Mouse (Mus musculus): ENCODE data around the gene Spata25. TPM values are rescaled to one million over a fixed set of nuclear protein-coding genes. Genes with fewer than 3 reads are reported as not detected.
"Not testable (repeated sequence)": the region's sequence is repeated elsewhere in the genome, so short reads cannot be mapped to it uniquely, and the experiment has no call there.

Spata25 gene
- 1 to 10 TPM in 1 of 4 experiments, under 1 TPM in 1, not detected in 2; 0.54 to 1.3 TPM for total RNA-seq (2022)

DNA sequence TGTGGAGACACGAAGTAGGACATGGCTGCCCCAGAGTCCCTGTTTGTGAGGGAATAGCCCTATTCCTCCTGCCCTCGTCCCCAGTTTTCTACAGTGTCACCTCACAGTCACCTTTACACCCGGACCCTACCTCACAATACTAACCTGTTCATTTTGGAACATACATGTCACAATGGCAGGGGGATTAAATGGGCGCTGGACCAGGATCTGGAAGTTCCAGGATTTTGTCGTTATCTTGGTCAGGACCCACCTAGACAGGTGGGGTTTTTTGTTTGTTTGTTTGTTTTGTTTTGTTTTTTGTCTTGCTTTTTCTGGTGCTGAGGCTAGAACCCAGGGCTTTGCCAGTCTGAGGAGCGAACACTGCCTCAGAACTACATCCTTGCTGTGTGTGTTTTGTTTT lies at the start of gene Spata25:
Gene Spata25, minus strand, starts transcription at position 101 of the 400 bp plus-strand sequence.
- no peak for DNase-seq (ENCODE audit: low spot score in 2 of 2)

DNA sequence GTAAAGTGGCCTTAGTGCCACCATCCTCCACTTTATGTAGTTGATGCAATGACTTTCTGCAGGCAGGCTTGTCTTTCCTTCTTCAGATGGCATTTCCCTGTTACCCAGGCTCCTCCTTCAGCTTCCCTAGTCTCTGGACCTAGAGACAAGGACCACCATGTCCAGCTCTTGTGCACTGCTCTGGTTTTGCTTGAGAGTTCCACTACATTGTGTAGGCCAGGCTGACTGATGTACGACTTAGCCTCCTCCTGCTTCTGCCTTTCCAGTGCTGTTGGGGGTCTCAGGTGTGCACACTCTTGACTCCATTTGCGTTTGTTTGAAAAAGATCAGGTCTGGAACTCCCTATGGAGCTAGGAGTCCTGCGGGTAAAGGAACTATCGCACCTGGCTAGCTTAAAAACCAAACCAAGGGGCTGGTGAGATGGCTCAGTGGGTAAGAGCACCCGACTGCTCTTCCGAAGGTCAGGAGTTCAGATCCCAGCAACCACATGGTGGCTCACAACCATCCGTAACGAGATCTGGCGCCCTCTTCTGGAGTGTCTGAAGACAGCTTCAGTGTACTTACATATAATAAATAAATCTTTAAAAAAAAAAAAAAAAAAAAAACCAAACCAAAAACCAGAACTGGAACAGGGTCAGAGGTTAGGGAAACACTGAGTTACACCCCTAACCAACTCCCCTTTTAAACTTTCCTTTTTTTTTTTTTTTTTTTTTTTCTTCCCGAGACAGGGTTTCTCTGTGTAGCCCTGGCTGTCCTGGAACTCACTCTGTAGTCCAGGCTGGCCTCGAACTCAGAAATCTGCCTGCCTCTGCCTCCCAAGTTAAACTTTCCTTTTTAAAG lies 49.3 kb upstream of the Spata25 start:
- not testable (repeated sequence) for DNase-seq (ENCODE audit: low spot score in 2 of 2)

- DNase-seq (ENCODE audit: low spot score in 2 of 2) = not testable (repeated sequence)
These were observed 47.3 kb upstream of the Spata25 start for GRCm38 (mm10) chr2:164875648-164876047.

GRCm38 (mm10) chr2:164874239-164874769 lies 46.0 kb upstream of the Spata25 start:
- DNase-seq (ENCODE audit: low spot score in 2 of 2) = no peak

GRCm38 (mm10) chr2:164873621-164874020 lies 45.3 kb upstream of the Spata25 start:
- no peak for DNase-seq (ENCODE audit: low spot score in 2 of 2)

- DNase-seq (ENCODE audit: low spot score in 2 of 2) = no peak
These were observed 43.4 kb upstream of the Spata25 start for GRCm38 (mm10) chr2:164871602-164872303.

DNA sequence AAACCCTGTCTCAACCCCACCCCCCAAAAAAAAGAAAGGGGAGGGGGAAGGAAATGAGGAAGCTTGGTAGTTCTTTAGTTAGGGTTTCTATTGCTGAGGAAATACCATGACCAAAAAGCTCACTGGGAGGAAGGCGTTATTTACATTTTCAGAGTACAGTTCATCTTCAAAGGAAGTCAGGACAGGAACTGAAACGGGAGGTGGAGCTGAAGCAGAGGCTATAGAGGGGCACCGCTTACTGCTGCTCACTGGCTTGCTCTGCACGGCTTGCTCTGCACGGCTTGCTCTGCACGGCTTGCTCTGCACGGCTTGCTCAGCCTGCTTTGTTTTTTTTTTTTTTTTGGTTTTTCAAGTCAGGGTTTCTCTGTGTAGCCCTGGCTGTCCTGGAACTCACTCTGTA lies 40.2 kb upstream of the Spata25 start:
- DNase-seq (ENCODE audit: low spot score in 2 of 2) = no peak

DNA sequence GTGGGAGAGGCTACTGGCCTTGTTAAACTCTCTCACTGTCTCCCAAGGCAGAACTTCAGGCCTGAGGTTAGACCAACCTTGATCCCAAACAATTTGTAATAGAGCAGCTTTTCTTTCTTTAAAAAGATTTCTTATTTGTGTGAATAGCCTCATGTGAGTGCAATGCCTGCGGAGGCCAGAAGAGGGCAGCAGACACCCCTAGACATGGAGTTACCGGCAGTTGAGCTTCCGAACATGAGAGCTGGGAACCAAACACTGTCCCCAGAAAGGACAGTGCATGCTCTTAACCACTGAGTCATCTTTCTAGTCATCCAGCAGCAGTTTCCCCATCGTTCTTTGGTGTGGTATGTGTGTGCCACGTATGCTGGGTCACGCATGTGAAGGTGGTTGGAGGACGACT lies 39.2 kb upstream of the Spata25 start:
- no peak for DNase-seq (ENCODE audit: low spot score in 2 of 2)

DNA sequence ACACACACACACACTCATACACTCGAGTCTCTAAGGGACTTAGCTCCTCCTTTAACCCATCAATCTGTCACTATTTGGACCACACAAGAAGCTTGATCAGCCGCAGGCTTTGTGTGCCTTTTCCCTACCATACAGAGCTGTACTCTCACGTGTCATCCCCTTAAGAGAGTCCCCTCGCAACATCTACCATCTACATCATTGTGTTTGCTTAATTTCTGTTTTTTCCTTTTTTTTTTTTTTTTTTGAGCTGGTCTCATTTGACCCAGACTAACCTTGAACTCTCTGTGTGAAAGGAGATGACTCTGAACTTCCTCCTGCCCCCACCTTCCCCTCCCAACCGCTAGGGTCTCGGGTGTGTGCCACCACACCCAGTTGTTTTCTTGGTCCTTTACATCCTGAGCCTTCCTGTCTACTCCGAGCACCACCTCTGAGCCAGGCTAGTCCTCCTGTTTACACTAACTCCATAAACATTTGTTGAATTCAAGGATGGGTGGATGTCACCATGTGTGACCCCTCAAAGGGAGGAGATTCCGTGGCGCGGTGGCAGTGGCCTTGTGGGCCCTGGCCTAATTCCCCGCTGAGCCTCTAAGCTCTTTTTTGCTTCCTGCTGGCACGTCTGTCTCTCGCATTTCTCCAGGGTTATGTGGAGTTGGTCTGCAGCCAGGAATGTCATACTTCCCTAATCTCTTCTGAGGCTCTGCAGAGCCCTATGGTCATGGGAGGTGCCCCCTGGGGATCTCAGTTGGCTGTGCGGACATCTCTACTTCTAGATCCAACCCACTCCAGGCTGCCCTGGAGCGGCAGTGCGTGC lies 38.6 kb upstream of the Spata25 start:
- DNase-seq (ENCODE audit: low spot score in 2 of 2) = no peak

- no peak for DNase-seq (ENCODE audit: low spot score in 2 of 2)
These were observed 36.3 kb upstream of the Spata25 start for GRCm38 (mm10) chr2:164864593-164864992.

DNA sequence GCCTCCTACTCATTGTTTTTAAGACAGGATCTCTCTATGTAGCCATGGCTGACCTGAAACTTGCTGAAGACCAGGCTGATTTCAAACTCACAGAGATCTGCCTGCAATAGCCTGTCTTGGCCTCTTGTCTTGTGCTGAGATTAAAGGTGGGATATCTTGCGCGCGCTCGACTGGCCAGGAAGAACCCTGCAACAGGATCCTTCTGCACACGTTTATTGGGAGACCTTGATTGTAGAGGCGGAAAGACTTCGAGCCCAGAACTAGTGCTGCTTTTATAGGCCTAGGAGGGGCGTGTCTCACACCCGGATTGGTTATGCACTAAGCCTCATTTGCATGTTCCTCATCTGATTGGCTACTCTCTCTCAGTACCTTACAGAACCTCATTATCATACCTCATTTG lies 35.1 kb upstream of the Spata25 start:
- DNase-seq (ENCODE audit: low spot score in 2 of 2) = not testable (repeated sequence)

GRCm38 (mm10) chr2:164862179-164862861 lies 34.0 kb upstream of the Spata25 start:
- DNase-seq (ENCODE audit: low spot score in 2 of 2) = no peak

DNA sequence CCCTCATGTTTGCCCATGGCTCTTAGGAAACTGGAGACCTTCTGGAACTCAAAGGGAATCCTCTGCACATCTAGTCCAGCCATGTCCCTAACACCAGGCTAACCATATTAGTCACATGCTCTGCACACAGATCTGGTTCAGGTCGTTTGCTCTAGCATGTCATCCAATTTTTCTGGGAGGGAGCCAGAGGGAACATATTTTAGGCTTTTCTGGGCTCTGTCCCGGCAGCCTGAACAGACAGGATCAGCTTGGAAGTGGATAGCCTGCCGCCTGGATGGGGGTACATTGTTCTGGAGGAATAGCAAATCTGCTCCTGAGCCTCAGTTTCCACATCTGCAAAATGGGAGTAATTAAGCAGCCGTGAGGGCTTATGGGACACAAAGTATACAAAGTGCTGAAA lies 32.8 kb upstream of the Spata25 start:
- DNase-seq (ENCODE audit: low spot score in 2 of 2) = no peak

DNA sequence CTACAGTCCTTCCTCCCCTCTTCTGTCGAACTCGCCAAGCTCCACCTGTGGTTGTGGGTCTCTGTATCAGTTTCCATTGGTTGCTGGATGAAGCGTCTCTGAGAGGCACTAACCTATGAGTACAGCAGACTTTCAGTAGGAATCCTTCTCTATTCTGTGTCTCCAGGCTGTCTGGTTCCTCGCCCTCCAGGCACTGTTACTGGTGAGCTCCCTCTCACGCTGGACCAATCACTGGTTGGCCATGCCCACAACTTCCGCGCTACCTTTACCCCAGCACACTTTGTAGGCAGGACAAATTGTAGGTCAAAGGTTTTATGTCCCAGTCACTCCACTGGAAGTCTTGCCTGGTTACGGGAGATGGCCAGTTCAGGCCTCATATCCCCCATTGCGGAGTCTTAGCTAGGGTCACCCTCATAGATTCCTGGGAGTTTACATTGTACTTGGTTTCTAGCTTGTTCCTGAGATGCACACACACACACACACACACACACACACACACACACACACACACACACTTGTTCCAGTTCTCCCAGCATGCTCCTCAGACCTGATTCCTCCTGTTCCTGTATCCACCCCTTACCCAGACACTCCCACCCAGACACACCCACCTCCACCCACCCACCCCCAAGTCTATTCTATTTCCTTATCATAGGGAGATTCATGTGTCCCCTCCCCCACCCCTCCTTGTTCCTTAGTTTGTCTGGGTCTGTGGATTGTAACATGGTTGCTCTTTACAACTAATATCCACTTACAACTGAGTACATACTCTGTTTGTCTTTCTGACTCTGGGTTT lies 31.5 kb upstream of the Spata25 start:
- no peak for DNase-seq (ENCODE audit: low spot score in 2 of 2)

- no peak for DNase-seq (ENCODE audit: low spot score in 2 of 2)
These were observed 30.8 kb upstream of the Spata25 start for GRCm38 (mm10) chr2:164859155-164859554.

GRCm38 (mm10) chr2:164857842-164858553 lies 29.7 kb upstream of the Spata25 start:
- no peak for DNase-seq (ENCODE audit: low spot score in 2 of 2)

- no peak for DNase-seq (ENCODE audit: low spot score in 2 of 2)
These were observed 28.9 kb upstream of the Spata25 start, which contains the start of gene Pltp for GRCm38 (mm10) chr2:164857101-164857821. Gene Pltp (minus strand): TSS chr2:164857711.

GRCm38 (mm10) chr2:164856309-164857100 lies 28.2 kb upstream of the Spata25 start:
- DNase-seq (ENCODE audit: low spot score in 2 of 2) = no peak

All from layer of hippocampus, adult 8-10 months (tissue).